Mouse (Mus musculus) urinary bladder, postnatal 4 days (tissue): ENCODE results near the gene Gss.

Experiments used
- DNase-seq, 2 experiments: peaks; one replicate each; pipeline ENCODE4 v3.0.0; 2021 to 2022; ENCODE audit warnings: low spot score in 2 of 2

The Gss gene

GRCm38 (mm10) chr2:155592137-155592853 is at the start of gene Gss:
Gss (minus strand) TSS chr2:155592810.
- peak; percentile 100 for DNase-seq

- no peak for DNase-seq
These were observed 49.2 kb upstream of the Gss start for GRCm38 (mm10) chr2:155641540-155642472.

- no peak for DNase-seq
These were observed 48.0 kb upstream of the Gss start for GRCm38 (mm10) chr2:155640656-155641055.

GRCm38 (mm10) chr2:155637411-155637810 is 44.8 kb upstream of the Gss start:
- DNase-seq: no peak

- DNase-seq: no peak
These were observed 44.3 kb upstream of the Gss start for GRCm38 (mm10) chr2:155636881-155637280.

- DNase-seq: no peak
These were observed 43.4 kb upstream of the Gss start for GRCm38 (mm10) chr2:155635961-155636360.

GRCm38 (mm10) chr2:155634562-155634961 is 42.0 kb upstream of the Gss start:
- no peak for DNase-seq

GRCm38 (mm10) chr2:155633731-155634130 is 41.1 kb upstream of the Gss start:
- no peak for DNase-seq

GRCm38 (mm10) chr2:155633121-155633520 is 40.5 kb upstream of the Gss start:
- no peak for DNase-seq

- no peak for DNase-seq
These were observed 39.7 kb upstream of the Gss start for GRCm38 (mm10) chr2:155632138-155632936.

- DNase-seq: no peak
These were observed 38.2 kb upstream of the Gss start for GRCm38 (mm10) chr2:155630590-155631416.

GRCm38 (mm10) chr2:155630153-155630552 is 37.5 kb upstream of the Gss start:
- no peak for DNase-seq

GRCm38 (mm10) chr2:155629231-155629661 is 36.6 kb upstream of the Gss start:
- no peak for DNase-seq

- DNase-seq: no peak
These were observed 35.9 kb upstream of the Gss start for GRCm38 (mm10) chr2:155628519-155628918.

GRCm38 (mm10) chr2:155628112-155628511 is 35.5 kb upstream of the Gss start:
- DNase-seq: no peak

GRCm38 (mm10) chr2:155627030-155627738 is 34.6 kb upstream of the Gss start:
- peak in 1 of 2 experiments; percentile 82 for DNase-seq

- DNase-seq: peak in 1 of 2 experiments; percentile 56
These were observed 33.7 kb upstream of the Gss start for GRCm38 (mm10) chr2:155626277-155626676.

- no peak for DNase-seq
These were observed 32.1 kb upstream of the Gss start for GRCm38 (mm10) chr2:155624730-155625129.

GRCm38 (mm10) chr2:155623996-155624395 is 31.4 kb upstream of the Gss start:
- DNase-seq: no peak

GRCm38 (mm10) chr2:155622606-155623005 is 30.0 kb upstream of the Gss start:
- no peak for DNase-seq
